Mouse (Mus musculus) spleen, postnatal 36 days (tissue): Measurements from ENCODE around the gene Fzd2.
"Not testable (repeated sequence)": the region's sequence is repeated elsewhere in the genome, so short reads cannot be mapped to it uniquely, and the experiment has no call there.

Experiments used
- DNase-seq, 2 experiments: peaks; one replicate each; pipeline ENCODE4 v3.0.0; 2022; ENCODE audit warnings: low spot score in 2 of 2, mixed read lengths in 1 of 2

Fzd2 gene

DNA sequence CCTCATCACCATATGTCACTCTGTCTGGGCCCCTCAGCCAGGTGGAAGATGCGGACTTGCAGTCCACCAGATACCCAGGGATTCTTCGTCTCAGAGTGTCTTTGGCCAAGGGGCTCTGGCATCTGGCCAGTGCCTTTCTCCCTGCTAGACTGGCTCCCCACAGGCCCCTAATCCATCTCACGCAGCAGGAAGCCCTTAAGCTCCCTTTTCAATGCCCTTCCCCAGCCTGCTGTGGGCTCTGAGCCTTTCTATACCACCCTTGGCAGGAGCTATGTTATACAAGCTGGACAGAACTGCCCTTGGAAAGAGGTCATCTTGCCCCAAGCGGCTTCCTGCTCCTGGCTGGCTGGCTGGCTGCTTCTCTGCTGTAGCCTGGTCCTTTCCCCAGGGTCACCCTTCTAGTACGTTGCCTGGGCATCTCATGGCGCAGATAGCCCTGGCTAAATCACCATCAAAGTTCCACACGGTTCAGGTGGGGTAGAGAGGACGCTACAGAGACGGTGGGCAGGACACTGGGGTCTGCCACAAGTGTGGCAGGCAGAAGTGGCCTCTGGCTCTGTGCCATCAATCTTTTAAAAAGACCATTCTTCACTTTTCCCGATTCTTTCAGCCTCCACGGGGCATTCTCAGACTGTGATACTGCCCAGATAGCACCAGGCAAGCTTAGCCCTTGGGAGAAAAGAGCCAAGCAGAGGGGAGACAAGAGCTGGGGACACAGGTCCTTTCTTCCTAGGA, 22.7 kb upstream of the Fzd2 start:
- no peak for DNase-seq

DNA sequence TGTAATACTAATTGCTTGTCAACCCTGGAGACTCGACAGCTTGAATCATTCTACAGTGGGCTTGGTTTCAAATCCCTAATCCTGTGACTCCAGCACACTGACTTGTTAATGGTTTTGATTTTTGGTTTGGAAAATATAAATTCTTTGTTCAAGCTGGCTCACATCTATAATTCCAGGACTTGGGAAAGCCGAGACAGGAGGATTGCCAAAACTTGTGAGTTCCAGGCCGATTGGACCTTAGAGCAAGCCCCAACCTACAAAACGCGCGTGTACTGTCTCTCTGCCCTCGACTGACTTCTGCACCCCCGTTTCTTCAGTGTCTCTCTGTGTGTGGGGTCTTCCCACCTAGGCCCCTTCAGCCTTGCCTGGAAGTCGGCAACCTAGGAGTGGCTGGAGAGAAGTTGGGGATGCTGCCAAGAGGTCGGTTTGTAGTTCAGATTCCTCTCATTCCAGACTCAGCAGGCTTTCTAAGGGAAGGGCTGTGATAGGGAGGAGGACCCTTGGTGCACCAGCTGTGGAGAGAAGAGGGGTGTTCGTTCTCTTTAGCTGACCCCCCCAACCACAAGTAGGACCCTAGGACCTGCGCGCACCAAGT, 22.1 kb upstream of the Fzd2 start:
- DNase-seq: no peak

DNA sequence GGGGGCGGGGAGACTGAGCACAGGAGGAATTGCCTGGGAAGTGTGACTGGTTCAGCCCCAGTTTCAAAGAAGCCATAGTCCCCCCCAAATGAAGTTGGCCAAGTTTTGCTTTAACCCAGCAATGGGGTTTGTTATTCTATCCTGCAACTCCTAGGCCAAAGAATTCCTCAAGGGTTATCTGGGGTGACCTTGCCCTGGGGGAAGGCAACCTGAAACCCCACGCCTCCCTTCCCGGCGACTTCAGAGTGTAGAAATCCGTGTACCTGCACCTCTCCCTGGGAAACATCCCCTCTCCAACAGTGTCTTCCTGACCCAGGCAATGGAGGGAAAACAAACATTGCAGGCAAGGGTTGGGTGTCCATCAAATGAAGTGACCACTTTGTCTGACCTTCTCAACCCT, 21.5 kb upstream of the Fzd2 start:
- no peak for DNase-seq

DNA sequence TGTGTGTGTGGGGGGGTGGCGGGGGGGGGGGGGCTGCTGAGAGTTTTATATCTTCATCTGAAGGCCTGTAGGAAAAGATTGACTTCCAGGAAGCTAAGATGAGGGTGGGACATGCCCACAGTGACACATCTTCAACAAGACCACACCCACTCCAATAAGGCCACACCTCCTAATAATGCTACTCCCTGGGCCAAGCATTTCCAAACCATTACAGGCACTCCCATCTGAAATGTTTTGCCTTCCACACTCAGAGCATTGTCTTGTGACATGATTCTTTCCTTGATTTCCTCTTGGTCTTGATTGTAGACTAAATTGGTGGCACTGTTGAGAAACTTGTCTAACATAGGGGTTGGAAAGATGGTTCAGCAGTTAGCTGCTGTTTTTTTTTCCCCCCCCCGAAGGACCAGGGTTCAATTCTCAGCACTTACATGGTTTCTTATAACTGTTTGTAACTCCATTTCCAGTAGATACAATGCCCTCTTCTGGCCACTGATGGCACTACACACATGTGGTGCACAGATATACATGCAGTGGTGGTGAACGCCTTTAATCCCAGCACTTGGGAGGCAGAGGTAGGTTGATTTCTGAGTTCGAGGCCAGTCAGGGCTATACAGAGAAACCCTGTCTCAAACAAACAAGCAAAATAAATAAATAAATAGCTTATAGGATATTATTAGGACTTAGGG, 17.6 kb upstream of the Fzd2 start:
- DNase-seq: no peak

DNA sequence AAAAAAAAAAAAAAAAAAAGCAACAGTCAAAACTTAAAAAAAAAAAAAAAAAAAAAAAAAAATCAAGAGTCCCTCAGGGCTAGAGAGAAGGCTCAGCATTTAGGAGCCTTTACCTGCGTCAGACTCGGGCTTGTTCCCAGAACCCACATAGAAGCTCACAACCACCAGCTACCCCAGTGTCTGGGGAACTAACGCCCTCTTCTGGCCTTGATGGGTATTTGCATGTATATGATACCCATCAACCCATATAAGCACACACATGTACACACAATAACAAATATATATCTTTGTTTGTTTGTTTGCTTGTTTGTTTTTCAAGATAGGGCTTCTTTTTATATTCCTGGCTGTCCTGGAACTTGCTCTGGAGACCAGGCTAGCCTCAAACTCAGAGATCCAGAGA, 16.6 kb upstream of the Fzd2 start:
- DNase-seq: no peak

DNA sequence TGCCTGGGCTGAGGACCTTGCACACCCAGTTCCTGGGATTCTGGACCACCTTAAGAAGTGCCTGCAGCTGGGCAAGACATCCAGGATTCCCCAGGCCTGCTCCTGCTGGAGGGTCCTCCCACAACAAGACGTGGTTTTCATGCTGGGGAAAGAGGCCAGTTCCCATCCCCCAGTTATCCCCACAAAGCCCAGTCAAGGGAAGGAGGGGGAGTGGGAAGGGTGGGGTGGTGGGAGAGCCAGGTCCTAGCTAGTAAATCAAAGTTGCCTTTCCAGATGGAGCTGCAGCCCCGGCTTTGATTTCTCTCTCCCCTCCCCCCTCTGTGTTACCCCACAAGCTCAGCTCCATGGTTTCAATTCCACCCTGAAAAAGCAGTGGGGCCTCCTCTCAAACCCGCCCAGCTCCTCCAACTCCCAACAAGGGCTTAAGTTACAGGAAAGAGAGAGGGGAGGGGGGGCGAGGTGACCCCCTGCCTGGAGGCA, 8.8 kb upstream of the Fzd2 start:
- DNase-seq: no peak

DNA sequence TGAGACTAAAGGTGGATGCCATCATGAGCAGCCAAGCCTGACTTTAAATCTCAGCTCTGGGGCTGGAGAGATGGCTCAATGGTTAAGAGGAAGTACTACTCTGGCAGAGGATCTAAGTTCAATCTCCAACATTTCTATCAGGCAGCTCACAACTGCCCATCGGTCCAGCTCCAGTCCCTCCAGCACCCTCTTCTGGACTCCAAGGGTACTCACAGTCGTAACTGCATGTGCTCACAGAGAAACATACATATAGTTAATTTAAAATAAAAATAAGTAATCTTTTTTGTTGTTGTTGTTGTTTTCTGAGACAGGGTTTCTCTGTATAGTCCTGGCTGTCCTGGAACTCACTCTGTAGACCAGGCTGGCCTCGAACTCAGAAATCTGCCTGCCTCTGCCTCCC, 4.3 kb upstream of the Fzd2 start:
- DNase-seq: no peak

DNA sequence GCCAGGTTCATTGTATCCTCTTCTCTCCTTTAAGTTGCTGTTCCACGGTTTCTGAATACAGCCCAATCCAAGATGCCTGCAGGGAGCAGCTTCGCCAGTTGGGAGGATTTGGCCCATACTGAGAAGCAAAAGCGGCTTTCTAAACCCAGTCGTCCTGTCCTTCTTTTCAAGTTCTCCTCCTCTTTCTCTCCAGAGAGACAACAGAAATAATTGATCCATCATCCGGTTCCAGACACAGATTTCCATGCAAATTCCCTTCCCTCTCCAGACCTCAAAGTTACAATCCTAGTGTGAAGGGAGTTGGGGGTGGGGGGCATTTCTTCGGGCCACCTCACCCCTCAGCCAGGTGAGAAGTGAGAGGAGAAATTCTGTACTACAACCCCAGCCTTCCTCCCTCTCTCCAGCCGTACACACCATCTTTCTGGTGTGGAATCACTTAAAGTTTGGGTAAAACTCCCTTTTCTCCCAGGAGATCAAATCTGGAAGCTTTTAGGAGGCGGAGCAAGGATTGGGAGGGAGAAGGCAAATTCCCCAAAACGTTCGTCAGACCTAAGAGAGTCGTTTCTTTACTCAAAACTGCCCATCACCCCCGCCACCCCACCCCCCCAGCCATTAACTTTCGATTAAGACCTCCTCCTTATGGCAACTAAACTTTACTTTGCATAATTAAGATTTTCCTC, 1.2 kb upstream of the Fzd2 start:
- no peak for DNase-seq

DNA sequence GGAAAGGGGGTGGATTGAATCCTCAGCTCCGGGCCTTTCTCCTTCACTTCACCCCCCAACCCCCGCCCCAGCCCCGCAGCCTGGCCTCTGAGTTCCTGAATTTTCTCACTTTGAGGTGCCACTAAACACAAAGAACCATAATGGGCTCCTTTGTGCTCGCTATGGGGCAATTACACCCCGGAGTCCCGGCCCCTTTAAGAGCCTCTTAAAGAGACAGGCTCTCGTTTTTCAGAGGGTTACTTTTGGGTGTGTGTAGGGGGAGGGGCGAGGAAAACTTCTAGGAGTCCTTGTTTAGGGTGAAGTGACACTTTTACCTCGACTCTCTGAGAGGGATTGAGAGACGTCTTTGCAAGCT, 723 bp upstream of the Fzd2 start:
- DNase-seq: no peak

DNA sequence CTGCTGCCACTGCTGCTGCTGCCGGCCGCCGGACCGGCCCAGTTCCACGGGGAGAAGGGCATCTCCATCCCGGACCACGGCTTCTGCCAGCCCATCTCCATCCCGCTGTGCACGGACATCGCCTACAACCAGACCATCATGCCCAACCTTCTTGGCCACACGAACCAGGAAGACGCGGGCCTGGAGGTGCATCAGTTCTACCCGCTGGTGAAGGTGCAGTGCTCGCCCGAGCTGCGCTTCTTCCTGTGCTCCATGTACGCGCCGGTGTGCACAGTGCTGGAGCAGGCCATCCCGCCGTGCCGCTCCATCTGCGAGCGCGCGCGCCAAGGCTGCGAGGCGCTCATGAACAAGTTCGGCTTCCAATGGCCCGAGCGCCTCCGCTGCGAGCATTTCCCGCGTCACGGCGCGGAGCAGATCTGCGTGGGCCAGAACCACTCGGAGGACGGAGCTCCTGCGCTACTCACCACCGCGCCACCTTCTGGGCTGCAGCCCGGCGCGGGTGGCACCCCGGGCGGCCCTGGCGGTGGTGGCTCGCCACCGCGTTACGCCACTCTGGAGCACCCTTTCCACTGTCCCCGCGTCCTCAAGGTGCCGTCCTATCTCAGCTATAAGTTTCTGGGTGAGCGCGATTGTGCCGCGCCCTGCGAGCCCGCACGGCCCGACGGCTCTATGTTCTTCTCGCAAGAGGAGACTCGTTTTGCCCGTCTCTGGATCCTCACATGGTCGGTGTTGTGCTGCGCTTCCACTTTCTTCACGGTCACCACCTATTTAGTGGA, 769 bp downstream of the Fzd2 start:
- no peak for DNase-seq

DNA sequence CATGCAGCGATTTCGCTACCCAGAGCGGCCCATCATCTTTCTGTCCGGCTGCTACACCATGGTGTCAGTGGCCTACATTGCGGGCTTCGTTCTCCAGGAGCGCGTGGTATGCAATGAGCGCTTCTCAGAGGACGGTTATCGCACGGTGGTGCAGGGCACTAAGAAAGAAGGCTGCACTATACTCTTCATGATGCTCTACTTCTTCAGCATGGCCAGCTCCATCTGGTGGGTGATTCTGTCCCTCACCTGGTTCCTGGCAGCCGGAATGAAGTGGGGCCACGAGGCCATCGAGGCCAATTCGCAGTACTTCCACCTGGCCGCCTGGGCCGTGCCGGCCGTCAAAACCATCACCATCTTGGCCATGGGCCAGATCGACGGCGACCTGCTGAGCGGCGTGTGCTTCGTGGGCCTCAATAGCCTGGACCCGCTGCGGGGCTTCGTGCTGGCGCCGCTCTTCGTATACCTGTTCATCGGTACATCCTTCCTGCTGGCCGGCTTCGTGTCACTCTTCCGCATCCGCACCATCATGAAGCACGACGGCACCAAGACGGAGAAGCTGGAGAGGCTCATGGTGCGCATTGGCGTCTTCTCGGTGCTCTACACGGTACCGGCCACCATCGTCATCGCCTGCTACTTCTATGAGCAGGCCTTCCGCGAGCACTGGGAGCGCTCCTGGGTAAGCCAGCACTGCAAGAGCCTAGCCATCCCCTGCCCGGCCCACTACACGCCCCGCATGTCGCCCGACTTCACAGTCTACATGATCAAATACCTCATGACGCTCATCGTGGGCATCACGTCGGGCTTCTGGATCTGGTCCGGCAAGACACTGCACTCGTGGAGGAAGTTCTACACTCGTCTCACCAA, 1.6 kb downstream of the Fzd2 start:
- no peak for DNase-seq

DNA sequence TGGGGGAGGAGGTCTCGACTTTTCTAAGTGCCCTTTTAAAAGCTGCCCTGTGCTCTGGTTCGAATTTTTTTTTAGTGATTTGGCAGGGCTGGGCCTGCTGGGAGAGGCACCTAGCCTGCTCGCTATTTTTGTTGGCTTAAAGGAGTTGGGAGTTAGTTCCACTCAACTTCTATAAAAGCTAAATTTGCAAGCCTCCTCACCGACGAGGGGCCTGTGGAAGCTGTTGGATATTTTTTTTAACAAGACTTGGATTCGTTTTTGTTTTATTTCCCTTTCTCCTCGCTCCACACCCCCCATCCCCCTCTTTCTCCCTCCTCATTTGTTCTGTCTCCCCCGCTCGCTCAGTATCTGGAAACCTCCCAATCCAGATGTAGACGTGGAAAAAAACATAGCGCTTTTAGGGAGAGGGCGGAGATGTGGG, 2.6 kb downstream of the Fzd2 start:
- DNase-seq: no peak

DNA sequence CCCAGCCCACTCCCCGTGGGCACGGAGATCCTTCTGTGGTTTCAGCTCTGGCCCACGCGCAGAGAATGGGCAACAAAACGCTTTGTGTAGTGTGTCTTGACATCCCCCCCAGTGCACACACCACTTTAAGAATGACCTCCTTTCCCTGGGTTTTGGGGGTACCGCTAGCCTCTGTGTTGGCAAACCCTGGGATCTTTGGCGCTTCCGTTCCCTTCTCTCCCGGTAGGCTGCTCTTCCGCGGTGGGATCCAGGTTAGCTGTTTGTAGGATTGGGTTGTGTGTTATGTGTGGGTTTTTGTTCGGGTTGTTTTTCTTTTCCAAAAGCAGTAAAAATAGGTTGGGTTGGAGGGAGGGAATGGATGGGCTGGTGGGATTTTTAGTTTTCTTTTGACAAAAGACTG, 3.0 kb downstream of the Fzd2 start:
- not testable (repeated sequence) for DNase-seq

DNA sequence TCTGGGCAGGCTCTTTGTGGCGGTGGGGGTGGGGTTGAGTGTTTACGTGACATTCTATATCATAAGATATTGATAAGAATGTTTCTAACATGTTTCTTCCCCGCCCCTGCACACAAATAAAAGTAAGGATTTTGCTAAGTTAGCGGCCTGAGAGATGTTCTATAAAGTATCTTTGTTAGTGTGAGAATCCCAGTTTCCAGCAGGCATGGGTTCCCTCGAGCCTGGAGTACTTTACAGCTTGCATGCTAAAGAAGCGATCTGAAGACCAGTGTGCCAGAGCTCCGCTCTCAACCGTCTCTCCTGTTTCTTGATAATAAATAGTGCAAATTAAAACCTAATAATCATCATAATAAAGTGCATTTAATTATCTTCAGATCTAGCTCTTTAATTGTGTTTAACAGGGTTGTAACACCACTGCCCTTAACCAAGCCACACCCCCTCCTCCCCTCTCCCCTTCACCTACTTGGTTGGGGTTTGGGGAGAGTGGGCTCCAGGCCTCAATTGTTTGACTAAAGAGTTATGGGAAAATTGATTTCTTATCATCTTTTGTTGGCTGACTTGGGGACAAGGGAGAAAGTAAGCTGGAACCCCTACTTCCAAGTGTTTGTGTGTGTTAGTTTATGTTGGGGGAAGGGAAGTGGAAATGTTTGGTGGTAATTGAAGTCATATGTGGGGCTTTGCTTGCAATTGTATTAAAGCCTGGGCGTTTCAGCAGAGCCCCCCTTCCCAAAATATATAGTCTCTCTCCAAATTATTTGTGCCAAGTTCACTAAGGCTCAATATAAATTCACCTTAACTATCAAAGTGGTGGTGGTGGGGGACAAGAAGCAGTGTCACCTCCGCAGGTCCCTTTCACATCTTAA, 3.7 kb downstream of the Fzd2 start:
- DNase-seq: no peak

DNA sequence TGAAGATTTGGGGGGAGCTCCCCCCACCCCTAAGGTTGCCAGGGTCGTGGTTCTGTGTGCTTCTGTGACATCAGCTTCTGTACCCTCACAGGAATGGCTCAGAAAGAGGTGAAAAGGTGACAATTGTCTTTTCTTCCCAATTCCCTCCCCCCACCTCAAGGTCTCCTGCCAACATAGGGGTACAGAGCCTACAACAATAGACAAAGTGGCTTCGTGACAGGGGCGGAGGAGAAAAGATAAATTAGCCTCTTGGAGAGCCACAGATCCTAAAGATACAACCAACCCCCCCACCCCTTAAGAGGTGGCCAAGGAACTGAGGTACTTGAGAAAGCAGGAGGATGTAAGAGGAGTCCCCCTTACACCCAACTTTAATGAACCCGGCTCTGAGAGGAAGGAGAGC, 4.5 kb downstream of the Fzd2 start:
- DNase-seq: no peak

DNA sequence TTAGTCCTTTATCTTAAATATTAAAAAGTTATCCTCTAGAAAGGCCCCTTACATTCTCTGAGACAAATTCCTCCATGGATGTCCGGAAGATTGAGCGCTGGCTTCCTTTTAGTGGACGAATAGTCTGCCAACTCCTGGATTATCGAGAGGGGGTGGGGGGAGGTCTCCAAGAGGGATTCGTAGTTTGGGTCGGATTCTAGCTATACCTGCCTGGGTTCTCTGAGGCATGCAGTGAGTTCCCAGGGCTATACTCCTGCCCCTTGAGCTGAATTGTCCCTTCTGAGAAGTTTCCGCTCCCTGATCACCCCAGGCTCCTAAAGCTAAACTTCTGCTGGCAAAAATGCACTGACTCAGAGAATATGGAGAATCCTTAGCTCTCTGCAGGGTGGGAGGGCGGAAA, 5.3 kb downstream of the Fzd2 start:
- DNase-seq: no peak

DNA sequence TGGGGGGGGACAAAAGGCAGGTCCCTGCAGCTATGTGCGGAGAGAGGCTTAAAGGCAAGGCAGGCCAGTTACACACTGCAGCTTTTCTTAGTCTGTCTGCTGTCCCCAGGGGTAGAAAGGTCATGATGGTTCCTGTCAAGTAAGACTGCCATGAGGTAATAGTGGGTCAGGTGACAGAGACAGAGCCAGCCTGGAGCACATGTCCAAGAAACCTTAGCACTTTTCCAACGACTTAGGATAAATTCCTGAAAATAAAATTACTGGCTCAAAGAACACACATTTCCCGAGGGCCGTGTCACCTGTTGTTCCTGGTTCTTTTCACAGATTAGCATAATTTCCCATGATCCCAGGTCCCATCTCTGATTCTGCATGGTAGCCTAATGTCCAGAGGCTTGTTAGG, 6.1 kb downstream of the Fzd2 start:
- DNase-seq: no peak

DNA sequence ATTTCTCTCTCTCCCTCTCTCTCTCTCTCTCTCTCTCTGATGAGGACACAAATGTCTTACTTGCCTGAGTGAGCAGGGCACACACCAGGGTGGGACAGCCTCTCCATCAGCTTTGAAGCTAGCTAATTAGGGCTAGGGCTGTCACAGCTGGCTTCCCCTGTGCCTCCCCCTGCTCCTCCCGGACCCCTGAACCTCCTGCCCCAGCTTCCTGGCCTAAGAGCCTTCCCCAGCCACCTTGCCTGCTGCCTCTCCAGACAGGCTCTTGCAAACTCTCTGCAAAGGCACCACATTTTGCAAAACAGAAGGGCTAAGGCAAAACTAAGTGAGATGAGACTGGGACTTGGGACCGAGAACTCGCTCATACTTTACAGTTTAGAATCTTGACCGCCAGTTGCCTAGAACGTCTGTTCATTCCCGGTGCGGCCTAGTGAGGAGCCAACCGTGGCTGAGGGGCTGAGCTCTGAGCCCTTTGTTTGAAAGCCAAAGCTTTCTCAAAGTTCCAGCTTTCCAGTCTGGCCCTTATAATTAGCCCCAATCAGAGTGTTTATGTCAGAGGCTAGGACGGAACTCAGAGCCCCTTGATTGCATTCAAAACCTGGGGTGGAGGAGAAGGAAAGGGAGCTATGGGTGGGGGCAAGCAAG, 6.6 kb downstream of the Fzd2 start:
- DNase-seq: no peak

DNA sequence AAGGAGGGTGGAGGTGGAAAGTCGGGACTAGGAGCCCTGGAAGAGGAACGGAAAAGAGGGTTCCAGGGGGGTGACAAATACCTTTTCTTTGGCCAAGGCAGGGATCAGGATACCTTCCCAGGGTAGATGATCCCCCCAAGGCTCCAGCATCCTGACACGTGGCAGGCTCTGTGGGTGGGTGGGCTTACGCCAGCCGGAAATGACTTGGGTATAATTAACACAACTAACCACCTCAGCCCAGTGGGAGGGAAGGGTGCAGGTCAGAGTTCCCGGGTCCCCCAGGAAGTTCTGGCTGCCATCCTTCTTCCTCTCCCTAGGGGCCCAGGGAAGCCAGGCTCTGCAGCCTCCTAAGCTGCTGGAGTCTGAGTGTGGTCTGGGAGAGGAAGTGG, 7.1 kb downstream of the Fzd2 start:
- DNase-seq: no peak
